Mouse (Mus musculus): ENCODE data around the gene Mrvi1.

Gene Mrvi1

DNA sequence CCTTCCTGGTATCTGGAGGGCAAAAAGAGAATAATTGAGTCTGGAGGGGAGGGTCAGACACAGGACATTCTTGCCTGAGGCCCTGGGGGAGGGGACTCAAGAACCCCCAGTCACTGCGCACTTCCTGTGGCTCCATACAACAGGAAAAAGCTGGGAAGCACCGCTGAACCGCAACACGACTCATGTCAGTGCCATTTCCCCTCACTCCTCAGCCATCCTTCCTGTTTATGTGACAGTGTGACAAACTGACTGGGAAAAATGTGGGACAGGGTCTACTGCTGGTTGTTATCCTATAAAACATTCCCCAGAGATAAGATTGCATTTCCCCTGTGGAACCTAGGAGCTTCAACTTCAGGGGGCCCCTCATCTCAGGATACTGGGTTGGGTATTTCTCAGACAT is 105.3 kb downstream of the Mrvi1 start:
- no peak overlapping the region for H3K4me3 ChIP-seq (replicated peaks; ENCODE audit: low read length)
- no peaks in the 10 kb centered on the region for H3K36me3 ChIP-seq (ENCODE audit: insufficient read depth, low read length)
- peaks cover 19% of the 10 kb centered on the region for H3K9me3 ChIP-seq (ENCODE audit: low read length)
- TF ChIP-seq POU5F1 (IDR thresholded peaks at IDR 0.05; ENCODE audit: borderline replicate concordance, low read length) = no peak
- no peak for TF ChIP-seq CTCF (conservative IDR thresholded peaks at IDR 0.05; ENCODE audit: low read length)
- TF ChIP-seq NANOG (IDR thresholded peaks at IDR 0.05; ENCODE audit: borderline replicate concordance, low read length) = no peak
- no peaks in the 10 kb centered on the region for H3K27me3 ChIP-seq (ENCODE audit: insufficient read depth, low read length)
- peaks cover 7% of the 10 kb centered on the region for H3K4me1 ChIP-seq (replicated peaks; ENCODE audit: low read depth, low read length)

DNA sequence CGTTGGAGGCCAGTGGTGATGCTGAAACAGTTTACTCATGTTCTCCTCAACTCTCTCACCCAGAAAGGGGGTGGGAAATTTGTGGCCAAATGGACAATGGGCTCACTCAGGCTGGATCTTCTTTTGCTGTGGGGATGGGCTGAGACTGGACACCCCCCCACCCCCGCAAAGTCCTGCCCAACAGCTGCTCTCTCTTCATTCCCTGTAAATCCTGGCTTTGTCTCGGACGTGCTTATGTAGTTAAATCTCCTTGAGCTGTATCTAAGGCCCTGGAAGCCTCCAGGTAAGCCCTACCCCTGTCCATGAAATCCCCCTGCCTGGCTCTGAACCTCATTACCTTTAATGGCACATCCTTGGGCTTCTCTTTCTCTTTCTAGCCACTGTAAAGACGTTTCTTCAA is 113.5 kb downstream of the Mrvi1 start:
- Histone ChIP-seq H3K27me3 (ENCODE audit: insufficient read depth, low read length) (no peaks in the 10 kb centered on the region), H3K36me3 (ENCODE audit: insufficient read depth, low read length) (no peaks in the 10 kb centered on the region), H3K9me3 (ENCODE audit: low read length) (no peaks in the 10 kb centered on the region), H3K4me3 (replicated peaks; ENCODE audit: low read length) (no peak overlapping the region), H3K4me1 (replicated peaks; ENCODE audit: low read depth, low read length) (peaks cover 21% of the 10 kb centered on the region)
- TF ChIP-seq NANOG (IDR thresholded peaks at IDR 0.05; ENCODE audit: borderline replicate concordance, low read length) = no peak
- TF ChIP-seq POU5F1 (IDR thresholded peaks at IDR 0.05; ENCODE audit: borderline replicate concordance, low read length) = no peak
- no peak for TF ChIP-seq CTCF (conservative IDR thresholded peaks at IDR 0.05; ENCODE audit: low read length)

DNA sequence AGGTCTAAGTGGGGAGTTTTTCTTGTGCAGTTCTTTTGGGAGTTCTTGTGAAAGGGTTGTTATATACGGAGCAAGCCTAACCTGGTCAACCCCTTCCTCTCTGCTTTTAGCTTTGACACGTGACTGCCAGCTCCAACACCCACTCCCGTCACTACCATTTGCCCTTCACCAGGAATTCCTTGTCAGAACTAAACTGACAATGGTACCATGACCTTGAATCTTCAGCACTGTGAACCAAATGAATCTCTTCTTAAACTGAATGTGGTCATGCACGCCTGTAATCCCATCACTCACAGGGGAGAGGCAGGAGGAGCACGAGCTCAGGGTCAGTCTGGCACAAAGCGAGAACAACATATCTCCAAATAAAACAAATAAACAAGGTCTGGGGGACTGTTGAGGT is 115.1 kb downstream of the Mrvi1 start:
- Histone ChIP-seq H3K4me3 (replicated peaks; ENCODE audit: low read length) (no peak overlapping the region), H3K9me3 (ENCODE audit: low read length) (no peaks in the 10 kb centered on the region), H3K36me3 (ENCODE audit: insufficient read depth, low read length) (no peaks in the 10 kb centered on the region), H3K4me1 (replicated peaks; ENCODE audit: low read depth, low read length) (peaks cover 21% of the 10 kb centered on the region), H3K27me3 (ENCODE audit: insufficient read depth, low read length) (0 out of 2 replicates have a peak, but pooled peaks cover 2% of the 10 kb centered on the region)
- TF ChIP-seq POU5F1 (IDR thresholded peaks at IDR 0.05; ENCODE audit: borderline replicate concordance, low read length) = no peak
- TF ChIP-seq CTCF (conservative IDR thresholded peaks at IDR 0.05; ENCODE audit: low read length) = no peak
- TF ChIP-seq NANOG (IDR thresholded peaks at IDR 0.05; ENCODE audit: borderline replicate concordance, low read length) = no peak; the same call in 1 of the 2 replicates

DNA sequence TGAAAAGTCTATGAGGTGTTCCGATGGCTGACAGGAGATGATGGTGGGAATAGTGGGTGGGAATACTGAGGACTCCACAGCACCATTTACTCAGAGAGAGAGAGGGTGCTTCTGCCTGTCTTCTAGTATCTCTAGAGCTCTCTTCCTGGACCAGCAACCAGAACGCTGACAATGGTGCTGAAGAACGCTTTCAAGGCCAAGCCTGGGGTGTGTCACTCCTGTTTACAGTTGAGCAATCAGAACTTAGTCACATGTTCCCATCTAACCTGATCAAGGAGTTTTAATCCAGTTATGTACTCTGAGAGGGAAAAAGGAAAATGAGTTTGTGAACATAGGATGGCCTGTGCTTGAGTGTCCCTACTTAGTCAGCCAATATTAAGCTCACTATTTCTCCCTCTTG is 116.2 kb downstream of the Mrvi1 start:
- 0 out of 2 replicates have a peak, but pooled peaks cover 2% of the 10 kb centered on the region for H3K27me3 ChIP-seq (ENCODE audit: insufficient read depth, low read length)
- TF ChIP-seq NANOG (IDR thresholded peaks at IDR 0.05; ENCODE audit: borderline replicate concordance, low read length) (no peak), POU5F1 (IDR thresholded peaks at IDR 0.05; ENCODE audit: borderline replicate concordance, low read length) (no peak), CTCF (conservative IDR thresholded peaks at IDR 0.05; ENCODE audit: low read length) (no peak)
- H3K9me3 ChIP-seq (ENCODE audit: low read length) = no peaks in the 10 kb centered on the region
- no peak overlapping the region for H3K4me3 ChIP-seq (replicated peaks; ENCODE audit: low read length)
- peaks cover 21% of the 10 kb centered on the region for H3K4me1 ChIP-seq (replicated peaks; ENCODE audit: low read depth, low read length)
- no peaks in the 10 kb centered on the region for H3K36me3 ChIP-seq (ENCODE audit: insufficient read depth, low read length)

- no peak for TF ChIP-seq NANOG (IDR thresholded peaks at IDR 0.05; ENCODE audit: borderline replicate concordance, low read length)
- TF ChIP-seq POU5F1 (IDR thresholded peaks at IDR 0.05; ENCODE audit: borderline replicate concordance, low read length) = no peak
- TF ChIP-seq CTCF (conservative IDR thresholded peaks at IDR 0.05; ENCODE audit: low read length) = no peak
- Histone ChIP-seq H3K27me3 (ENCODE audit: insufficient read depth, low read length) (0 out of 2 replicates have a peak, but pooled peaks cover 2% of the 10 kb centered on the region), H3K36me3 (ENCODE audit: insufficient read depth, low read length) (no peaks in the 10 kb centered on the region), H3K4me1 (replicated peaks; ENCODE audit: low read depth, low read length) (peaks cover 21% of the 10 kb centered on the region), H3K4me3 (replicated peaks; ENCODE audit: low read length) (no peak overlapping the region), H3K9me3 (ENCODE audit: low read length) (no peaks in the 10 kb centered on the region)
These were observed 116.7 kb downstream of the Mrvi1 start for GRCm38 (mm10) chr7:110865570-110865969.

GRCm38 (mm10) chr7:110865038-110865437 is 117.2 kb downstream of the Mrvi1 start:
- H3K9me3 ChIP-seq (ENCODE audit: low read length) = no peaks in the 10 kb centered on the region
- no peaks in the 10 kb centered on the region for H3K36me3 ChIP-seq (ENCODE audit: insufficient read depth, low read length)
- H3K4me3 ChIP-seq (replicated peaks; ENCODE audit: low read length) = no peak overlapping the region
- peaks cover 21% of the 10 kb centered on the region for H3K4me1 ChIP-seq (replicated peaks; ENCODE audit: low read depth, low read length)
- TF ChIP-seq NANOG (IDR thresholded peaks at IDR 0.05; ENCODE audit: borderline replicate concordance, low read length) (no peak), CTCF (conservative IDR thresholded peaks at IDR 0.05; ENCODE audit: low read length) (no peak), POU5F1 (IDR thresholded peaks at IDR 0.05; ENCODE audit: borderline replicate concordance, low read length) (no peak)
- H3K27me3 ChIP-seq (ENCODE audit: insufficient read depth, low read length) = 0 out of 2 replicates have a peak, but pooled peaks cover 2% of the 10 kb centered on the region

GRCm38 (mm10) chr7:110862751-110863289 is 119.4 kb downstream of the Mrvi1 start, which contains the start of gene Lyve1:
Gene Lyve1 (minus strand): TSS chr7:110863239.
- no peak within 1 kb of the TSS for H3K4me3 ChIP-seq (replicated peaks; ENCODE audit: low read length)
- H3K27me3 ChIP-seq (ENCODE audit: insufficient read depth, low read length) = 0 out of 2 replicates have a peak, but pooled peaks cover 2% of the 10 kb centered on the region
- no peaks in the 10 kb centered on the region for H3K9me3 ChIP-seq (ENCODE audit: low read length)
- TF ChIP-seq NANOG (IDR thresholded peaks at IDR 0.05; ENCODE audit: borderline replicate concordance, low read length) (no peak), POU5F1 (IDR thresholded peaks at IDR 0.05; ENCODE audit: borderline replicate concordance, low read length) (no peak), CTCF (conservative IDR thresholded peaks at IDR 0.05; ENCODE audit: low read length) (no peak)
- H3K4me1 ChIP-seq (replicated peaks; ENCODE audit: low read depth, low read length) = peaks cover 11% of the 10 kb centered on the region
- no peaks in the 10 kb centered on the region for H3K36me3 ChIP-seq (ENCODE audit: insufficient read depth, low read length)

DNA sequence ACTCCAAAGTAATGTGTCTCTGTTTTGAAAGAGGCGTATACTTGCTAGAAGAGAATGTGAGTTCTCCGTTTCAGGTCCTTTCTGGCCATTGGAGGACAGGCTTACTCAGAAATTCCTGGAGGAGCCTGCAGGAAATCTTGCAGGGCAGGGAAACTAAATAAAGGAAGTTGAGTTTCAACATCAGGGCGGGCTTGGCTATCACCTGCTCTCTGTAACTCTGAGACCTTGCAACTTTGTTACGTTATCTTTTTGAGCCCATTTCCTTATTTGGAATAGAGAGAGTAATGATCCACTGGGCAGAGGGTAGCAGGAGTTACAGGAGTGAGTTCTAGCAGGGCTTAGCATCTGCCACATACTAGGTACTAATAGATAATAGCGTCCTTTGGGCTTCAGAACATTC is 122.1 kb downstream of the Mrvi1 start:
- 0 out of 2 replicates have a peak, but pooled peaks cover 2% of the 10 kb centered on the region for H3K27me3 ChIP-seq (ENCODE audit: insufficient read depth, low read length)
- H3K4me1 ChIP-seq (replicated peaks; ENCODE audit: low read depth, low read length) = peaks cover 3% of the 10 kb centered on the region; the same call in 1 of the 2 replicates
- no peaks in the 10 kb centered on the region for H3K36me3 ChIP-seq (ENCODE audit: insufficient read depth, low read length)
- no peak overlapping the region for H3K4me3 ChIP-seq (replicated peaks; ENCODE audit: low read length)
- TF ChIP-seq CTCF (conservative IDR thresholded peaks at IDR 0.05; ENCODE audit: low read length) (no peak), NANOG (IDR thresholded peaks at IDR 0.05; ENCODE audit: borderline replicate concordance, low read length) (no peak), POU5F1 (IDR thresholded peaks at IDR 0.05; ENCODE audit: borderline replicate concordance, low read length) (no peak)
- no peaks in the 10 kb centered on the region for H3K9me3 ChIP-seq (ENCODE audit: low read length)

GRCm38 (mm10) chr7:110855604-110856003 is 126.7 kb downstream of the Mrvi1 start:
- Histone ChIP-seq H3K27me3 (ENCODE audit: insufficient read depth, low read length) (no peaks in the 10 kb centered on the region), H3K4me3 (replicated peaks; ENCODE audit: low read length) (no peak overlapping the region), H3K4me1 (replicated peaks; ENCODE audit: low read depth, low read length) (no peaks in the 10 kb centered on the region), H3K9me3 (ENCODE audit: low read length) (no peaks in the 10 kb centered on the region), H3K36me3 (ENCODE audit: insufficient read depth, low read length) (no peaks in the 10 kb centered on the region)
- TF ChIP-seq POU5F1 (IDR thresholded peaks at IDR 0.05; ENCODE audit: borderline replicate concordance, low read length) (no peak), CTCF (conservative IDR thresholded peaks at IDR 0.05; ENCODE audit: low read length) (no peak), NANOG (IDR thresholded peaks at IDR 0.05; ENCODE audit: borderline replicate concordance, low read length) (no peak)

Data from E14TG2a.4 (cell line).